Mouse (Mus musculus) hindbrain, postnatal 0 days (tissue): ENCODE data around the gene Camsap3. TPM values are rescaled to one million over a fixed set of nuclear protein-coding genes. Genes with fewer than 3 reads are reported as not detected.
A peak's percentile ranks its signal among the peaks of the same experiment; 100 is the strongest.

ENCODE experiments used
- ATAC-seq: fragments of 200-750 bp; cut with Nextera tagmentation; 2 replicates; pipeline ENCODE4 v1.8.0; 2017; ENCODE audit warnings: mild to moderate bottlenecking, moderate TSS enrichment, moderate library complexity
- DNase-seq: peaks from one replicate; pipeline ENCODE4 v3.0.0-alpha.2; 2015; ENCODE audit warnings: low spot score
- H3K27ac ChIP-seq: fragments of 300-500 bp; sonication (generic); 2 replicates; pipeline ENCODE4 v1.5.1; 2014; ENCODE audit warnings: mild to moderate bottlenecking
- H3K27me3 ChIP-seq: fragments of 300-500 bp; sonication (generic); 2 replicates; pipeline ENCODE4 v1.6.1; 2014; ENCODE audit warnings: low read length, mixed read lengths; ENCODE audit not compliant: insufficient read depth
- H3K36me3 ChIP-seq: fragments of 300-500 bp; sonication (generic); 2 replicates; pipeline ENCODE4 v1.6.1; 2014; ENCODE audit warnings: low read length, mixed read lengths; ENCODE audit not compliant: insufficient read depth
- H3K4me1 ChIP-seq: fragments of 300-500 bp; sonication (generic); 2 replicates; pipeline ENCODE4 v1.6.1; 2014; ENCODE audit warnings: antibody characterized with exemption, low read length, mixed read lengths; ENCODE audit not compliant: insufficient read depth
- H3K4me2 ChIP-seq: fragments of 300-500 bp; sonication (generic); 2 replicates; pipeline ENCODE4 v1.6.1; 2014; ENCODE audit warnings: low read depth, mild to moderate bottlenecking, low read length, moderate library complexity, mixed read lengths
- H3K4me3 ChIP-seq: fragments of 300-500 bp; sonication (generic); 2 replicates; pipeline ENCODE4 v1.5.1; 2014; ENCODE audit warnings: low read length
- H3K9ac ChIP-seq: fragments of 300-500 bp; sonication (generic); replicated peaks from 2 replicates; pipeline ENCODE4 v1.6.1; 2014; ENCODE audit warnings: mild to moderate bottlenecking, low read length, moderate library complexity, mixed read lengths
- H3K9me3 ChIP-seq: fragments of 300-500 bp; sonication (generic); 2 replicates; pipeline ENCODE4 v1.6.1; 2016; ENCODE audit warnings: low read length, mixed read lengths
- CTCF ChIP-seq: IDR thresholded peaks from 2 replicates; pipeline ENCODE4 v1.5.1; 2016; ENCODE audit warnings: antibody characterized with exemption, control low read depth, low read depth
- WGBS: fragments of 180-500 bp; shearing (Covaris S2); extraction: QIAGEN DNeasy Blood & Tissue Kit; methylation state at CpG from one replicate; pipeline ENCODE4 v1.1.7; 2014; 5-methylcytosine and 5-hydroxymethylcytosine counted together
- polyA plus RNA-seq: library from polyadenylated mRNA; unstranded; fragments of >200 nt; fragmentation: Nextera tagmentation; extraction: Ambion mirVana; gene quantifications from 2 replicates; pipeline ENCODE4 v1.2.1, GENCODE M21; 2015
- total RNA-seq: library from RNA; depleted of rRNA; stranded (reverse); fragments of >200 nt; gene quantifications from 2 replicates; pipeline ENCODE4 v1.2.3, GENCODE M21; 2014; rRNA removed

The Camsap3 gene
- total and polyA plus RNA-seq, 2 experiments from 2014 or later = 39.1 to 108 TPM

DNA sequence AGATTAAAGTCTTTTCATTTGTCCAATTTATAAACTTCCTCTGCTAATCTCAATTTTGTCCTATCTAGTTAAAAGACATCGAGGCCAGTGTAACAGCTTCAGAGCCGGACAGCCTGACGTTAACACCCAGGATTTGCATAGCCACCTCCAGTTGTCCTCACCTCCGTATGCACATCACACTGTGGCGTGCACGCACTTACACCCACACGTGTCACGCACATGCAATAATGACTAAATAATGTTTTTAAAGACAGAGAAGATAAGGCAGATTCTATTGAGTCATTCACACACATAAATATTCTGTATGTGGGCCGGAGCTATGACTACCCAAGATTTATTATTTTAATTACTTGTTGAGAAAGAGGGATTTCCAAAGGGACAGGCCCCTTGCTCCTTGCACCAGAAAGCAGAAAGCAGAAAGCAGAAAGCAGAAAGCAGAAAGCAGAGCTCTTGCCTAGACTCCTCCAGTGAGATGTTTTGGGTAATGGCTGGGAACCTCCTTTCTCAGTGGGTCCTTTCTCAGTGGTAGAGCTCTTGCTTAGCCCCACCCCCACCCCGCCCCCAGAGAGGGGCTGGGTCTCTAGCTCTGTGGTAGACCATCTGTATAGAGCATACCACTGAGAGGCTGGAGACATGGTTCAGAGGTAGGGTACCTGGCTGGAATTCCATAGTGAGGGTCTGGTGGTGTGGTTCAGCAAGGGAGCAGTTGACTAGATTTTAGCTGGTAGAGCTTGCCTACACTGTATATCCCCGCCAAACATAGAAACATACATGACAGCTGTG, 67.8 kb downstream of the Camsap3 start:
- no peak overlapping the region for H3K4me2 ChIP-seq
- peak; percentile 30; the same call in 1 of the 2 replicates for ATAC-seq
- WGBS = 76% methylated on average over 11 of the region's 11 CpGs

DNA sequence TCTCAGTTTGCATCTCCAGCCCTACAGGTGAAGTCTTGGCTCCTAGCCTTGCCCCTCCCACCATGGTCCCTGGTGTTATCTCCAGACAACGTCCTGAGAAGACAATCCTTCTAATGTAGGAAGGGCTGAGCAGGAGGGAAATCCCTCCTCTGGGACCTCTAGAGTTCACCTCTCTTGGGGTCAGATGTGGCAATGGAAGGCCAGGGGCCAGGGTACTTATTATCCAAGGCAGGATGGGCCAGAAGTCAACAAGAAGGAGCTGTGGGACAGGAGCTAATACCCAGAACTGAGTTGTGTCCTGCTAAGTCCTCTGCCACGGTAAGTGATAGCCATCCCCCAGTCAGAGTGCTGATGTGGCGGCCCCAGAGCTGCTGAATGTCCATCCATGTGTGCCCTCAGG, 68.4 kb downstream of the Camsap3 start, which contains the start of gene Retn:
Retn (plus strand) TSS at position 245 of the 400 bp plus-strand sequence.
- no peak for ATAC-seq

More for the DNA sequence above, 67.8 kb downstream of the Camsap3 start:
- Histone ChIP-seq H3K9ac (no peak overlapping the region), H3K27me3 (no peaks in the 10 kb centered on the region), H3K9me3 (no peaks in the 10 kb centered on the region), H3K36me3 (no peaks in the 10 kb centered on the region), H3K4me1 (no peaks in the 10 kb centered on the region), H3K4me3 (no peak overlapping the region), H3K27ac (no peak overlapping the region)
- no peak for DNase-seq
- TF ChIP-seq CTCF = no peak

DNA sequence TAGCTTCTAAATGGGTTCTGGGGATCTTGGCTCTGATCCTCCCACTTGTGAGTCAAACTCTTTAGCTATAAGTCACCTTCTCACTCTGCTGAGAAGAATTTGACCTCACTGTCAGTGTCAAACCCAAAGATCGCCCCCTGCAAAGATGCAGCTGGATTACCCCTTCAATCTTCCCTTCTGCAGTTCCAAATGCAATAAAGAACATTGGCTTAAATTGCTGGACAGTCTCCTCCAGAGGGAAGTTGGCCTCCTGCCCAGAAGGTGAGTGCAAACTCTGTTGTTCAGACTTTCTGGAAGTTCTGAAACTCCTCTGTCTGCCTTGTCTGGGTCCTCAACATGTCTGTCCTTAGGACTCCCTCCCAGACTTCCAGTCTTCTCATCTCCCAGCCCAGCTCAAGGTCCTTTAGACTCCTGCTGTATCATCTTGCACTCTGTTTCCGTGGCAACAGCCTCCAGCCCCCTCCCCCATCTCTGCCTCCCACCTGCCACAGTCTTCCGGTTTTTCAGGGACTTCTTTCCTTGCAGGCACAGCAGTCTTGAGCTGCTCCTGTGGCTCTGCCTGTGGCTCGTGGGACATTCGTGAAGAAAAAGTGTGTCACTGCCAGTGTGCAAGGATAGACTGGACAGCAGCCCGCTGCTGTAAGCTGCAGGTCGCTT, 69.8 kb downstream of the Camsap3 start:
- ATAC-seq (peak; percentile 69), DNase-seq (peak; percentile 37)
- Histone ChIP-seq H3K4me3 (no peak overlapping the region), H3K36me3 (no peaks in the 10 kb centered on the region), H3K9me3 (no peaks in the 10 kb centered on the region), H3K27ac (no peak overlapping the region), H3K4me2 (peak overlapping the region; percentile 31), H3K27me3 (no peaks in the 10 kb centered on the region), H3K4me1 (no peaks in the 10 kb centered on the region), H3K9ac (no peak overlapping the region)
- WGBS = 21% methylated on average over 7 of the region's 7 CpGs
- no peak for TF ChIP-seq CTCF

More for the DNA sequence above, 68.4 kb downstream of the Camsap3 start, which contains the start of gene Retn:
- WGBS = 83% methylated on average over 3 of the region's 3 CpGs
- no peak for DNase-seq
- Histone ChIP-seq H3K4me3 (no peak within 1 kb of the TSS), H3K9me3 (no peaks in the 10 kb centered on the region), H3K27ac (no peak within 1 kb of the TSS), H3K27me3 (no peaks in the 10 kb centered on the region), H3K36me3 (no peaks in the 10 kb centered on the region), H3K4me2 (no peak within 1 kb of the TSS), H3K4me1 (no peaks in the 10 kb centered on the region), H3K9ac (no peak within 1 kb of the TSS)
- no peak for TF ChIP-seq CTCF

Other genes with a start within 250 kb of the Camsap3 start
- not detected in 2 replicates for gene A430078G23Rik, start 233.9 kb upstream of the Camsap3 start, total RNA-seq
- 0.09 TPM in 1 of 2 replicates, not detected in the other for gene A430078G23Rik, start 233.9 kb upstream of the Camsap3 start, polyA plus RNA-seq
- 45.6 and 50.0 TPM in 2 replicates for gene Arhgef18, start 194.3 kb upstream of the Camsap3 start, total RNA-seq
- gene Arhgef18, start 194.3 kb upstream of the Camsap3 start, polyA plus RNA-seq = 5.4 and 5.5 TPM in 2 replicates
- 1.5 and 4.9 TPM in 2 replicates for gene Pex11g, start 119.6 kb upstream of the Camsap3 start, total RNA-seq
- 2.0 and 2.4 TPM in 2 replicates for gene Pex11g, start 119.6 kb upstream of the Camsap3 start, polyA plus RNA-seq
- 0.26 TPM in 1 of 2 replicates, not detected in the other for gene Tex45, start 116.4 kb upstream of the Camsap3 start, total RNA-seq
- gene Tex45, start 116.4 kb upstream of the Camsap3 start, polyA plus RNA-seq = 0.57 and 0.73 TPM in 2 replicates
- 98.3 and 109 TPM in 2 replicates for gene Zfp358, start 94.2 kb upstream of the Camsap3 start, total RNA-seq
- gene Zfp358, start 94.2 kb upstream of the Camsap3 start, polyA plus RNA-seq = 46.0 and 49.6 TPM in 2 replicates
- 113 and 140 TPM in 2 replicates for gene Mcoln1, start 86.8 kb upstream of the Camsap3 start, total RNA-seq
- 92.4 and 96.8 TPM in 2 replicates for gene Mcoln1, start 86.8 kb upstream of the Camsap3 start, polyA plus RNA-seq
- gene Pnpla6, start 71.9 kb upstream of the Camsap3 start, total RNA-seq = 55.6 and 82.6 TPM in 2 replicates
- gene Pnpla6, start 71.9 kb upstream of the Camsap3 start, polyA plus RNA-seq = 35.3 and 38.4 TPM in 2 replicates
- 0.37 TPM in 1 of 2 replicates, not detected in the other for gene C330021F23Rik, start 19.3 kb upstream of the Camsap3 start, total RNA-seq
- 0.26 and 0.29 TPM in 2 replicates for gene C330021F23Rik, start 19.3 kb upstream of the Camsap3 start, polyA plus RNA-seq
- gene Xab2, start 34.0 kb downstream of the Camsap3 start, total RNA-seq = 44.2 and 47.8 TPM in 2 replicates
- 32.6 and 35.7 TPM in 2 replicates for gene Xab2, start 34.0 kb downstream of the Camsap3 start, polyA plus RNA-seq
- gene Pet100, start 34.3 kb downstream of the Camsap3 start, total RNA-seq = 3.7 and 16.5 TPM in 2 replicates
- gene Pet100, start 34.3 kb downstream of the Camsap3 start, polyA plus RNA-seq = 91.3 and 99.6 TPM in 2 replicates
- gene Pcp2, start 38.3 kb downstream of the Camsap3 start, total RNA-seq = 95.0 and 145 TPM in 2 replicates
- gene Pcp2, start 38.3 kb downstream of the Camsap3 start, polyA plus RNA-seq = 78.6 and 84.4 TPM in 2 replicates
- gene Stxbp2, start 43.7 kb downstream of the Camsap3 start, total RNA-seq = 9.7 and 23.9 TPM in 2 replicates
- 32.7 and 38.5 TPM in 2 replicates for gene Stxbp2, start 43.7 kb downstream of the Camsap3 start, polyA plus RNA-seq
- gene Retn, start 68.5 kb downstream of the Camsap3 start, total RNA-seq = not detected in 2 replicates
- gene Retn, start 68.5 kb downstream of the Camsap3 start, polyA plus RNA-seq = 0.44 and 0.60 TPM in 2 replicates
- not detected in 2 replicates for gene Mcemp1, start 78.5 kb downstream of the Camsap3 start, total RNA-seq
- gene Mcemp1, start 78.5 kb downstream of the Camsap3 start, polyA plus RNA-seq = 0.09 and 0.23 TPM in 2 replicates
- 21.2 TPM in 1 of 2 replicates, not detected in the other for gene Fcor, start 85.1 kb downstream of the Camsap3 start, total RNA-seq
- 27.0 and 27.5 TPM in 2 replicates for gene Fcor, start 85.1 kb downstream of the Camsap3 start, polyA plus RNA-seq
- 53.3 and 64.8 TPM in 2 replicates for gene Trappc5, start 89.0 kb downstream of the Camsap3 start, total RNA-seq
- gene Trappc5, start 89.0 kb downstream of the Camsap3 start, polyA plus RNA-seq = 53.9 and 55.8 TPM in 2 replicates
- not detected in 2 replicates for gene Fcer2a, start 106.9 kb downstream of the Camsap3 start, total RNA-seq
- gene Fcer2a, start 106.9 kb downstream of the Camsap3 start, polyA plus RNA-seq = 0.41 and 0.44 TPM in 2 replicates
- not detected in 2 replicates for gene Clec4g, start 133.4 kb downstream of the Camsap3 start, total RNA-seq
- not detected in 2 replicates for gene Clec4g, start 133.4 kb downstream of the Camsap3 start, polyA plus RNA-seq
- not detected in 2 replicates for gene Cd209a, start 161.7 kb downstream of the Camsap3 start, total RNA-seq
- 0.29 TPM in 1 of 2 replicates, not detected in the other for gene Cd209a, start 161.7 kb downstream of the Camsap3 start, polyA plus RNA-seq